Mouse (Mus musculus): ENCODE data around the gene Mpst. TPM values are rescaled to one million over a fixed set of nuclear protein-coding genes. Genes with fewer than 3 reads are reported as not detected.

Mpst gene
- polyA plus RNA-seq, 1 experiment from 2014 or later, result 2.0 TPM

DNA sequence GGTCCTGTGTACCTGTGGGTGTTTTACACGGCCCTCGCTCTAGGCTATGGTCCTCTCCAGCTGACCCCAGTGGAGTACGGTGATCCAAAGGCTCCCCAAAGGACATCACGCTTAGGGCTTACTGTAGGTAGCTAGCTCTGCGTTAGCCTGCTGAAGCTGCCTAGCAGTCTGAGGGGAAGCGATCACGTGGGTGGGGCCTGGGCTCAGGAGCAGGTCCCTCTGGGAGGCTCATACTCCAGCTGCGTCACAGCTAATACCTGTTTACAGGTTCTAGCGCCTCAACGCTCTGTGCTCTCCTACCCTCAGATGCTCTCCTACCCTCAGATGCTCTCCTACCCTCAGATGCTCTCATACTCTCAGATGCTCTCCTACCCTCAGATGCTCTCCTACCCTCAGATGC, 24.7 kb downstream of the Mpst start:
- no peaks in the 10 kb centered on the region for H3K9me3 ChIP-seq
- H3K27me3 ChIP-seq (ENCODE audit: poor library complexity, severe bottlenecking), result peaks cover 17% of the 10 kb centered on the region
- 87% methylated on average over 10 of the region's 10 CpGs for WGBS
- H3K4me1 ChIP-seq, result peaks cover 71% of the 10 kb centered on the region
- DNase-seq (ENCODE audit: extremely low spot score, low spot score), result no peak
- 0 out of 2 replicates have a peak overlapping the region, but pooled peaks have one; percentile 91 for H3K27ac ChIP-seq
- H3K4me3 ChIP-seq, result no peak overlapping the region
- peaks cover 56% of the 10 kb centered on the region for H3K36me3 ChIP-seq (replicated peaks)

GRCm38 (mm10) chr15:78431541-78432121, 25.4 kb downstream of the Mpst start:
- Histone ChIP-seq H3K27ac (no peak overlapping the region), H3K9me3 (no peaks in the 10 kb centered on the region)

GRCm38 (mm10) chr15:78434896-78435520, 28.8 kb downstream of the Mpst start:
- peaks cover 62% of the 10 kb centered on the region for H3K36me3 ChIP-seq (replicated peaks)

More at GRCm38 (mm10) chr15:78431541-78432121, 25.4 kb downstream of the Mpst start:
- no peak for DNase-seq (ENCODE audit: extremely low spot score, low spot score)
- Histone ChIP-seq H3K27me3 (ENCODE audit: poor library complexity, severe bottlenecking) (peaks cover 25% of the 10 kb centered on the region), H3K36me3 (replicated peaks) (peaks cover 62% of the 10 kb centered on the region), H3K4me3 (no peak overlapping the region), H3K4me1 (peaks cover 79% of the 10 kb centered on the region)
- WGBS, result 84% methylated on average over 7 of the region's 7 CpGs

DNA sequence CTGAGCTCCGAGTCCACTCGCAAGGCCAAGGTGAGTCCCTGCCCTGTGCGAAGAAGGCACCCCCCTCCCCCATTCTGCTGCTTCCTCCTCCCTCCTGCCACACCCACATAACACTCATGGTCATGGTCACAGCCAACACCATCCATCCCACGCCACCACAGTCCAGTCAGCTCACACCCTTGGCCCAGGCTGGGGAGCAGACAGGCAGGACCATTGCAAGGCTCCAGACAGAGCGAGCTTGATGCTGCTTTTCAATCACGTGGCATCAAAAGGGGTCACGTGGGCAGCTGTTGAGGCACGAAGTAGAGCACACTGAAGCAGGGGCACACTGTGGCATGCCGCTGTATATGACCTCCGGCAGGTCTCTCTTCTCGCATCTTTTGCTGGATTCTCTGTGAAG, 29.5 kb downstream of the Mpst start:
- H3K9me3 ChIP-seq, result no peaks in the 10 kb centered on the region
- 84% methylated on average over 11 of the region's 11 CpGs for WGBS
- H3K4me3 ChIP-seq, result no peak overlapping the region
- no peak for DNase-seq (ENCODE audit: extremely low spot score, low spot score)
- H3K36me3 ChIP-seq (replicated peaks), result peaks cover 56% of the 10 kb centered on the region
- H3K27ac ChIP-seq, result peak overlapping the region; percentile 83
- H3K27me3 ChIP-seq (ENCODE audit: poor library complexity, severe bottlenecking), result peaks cover 41% of the 10 kb centered on the region
- peaks cover 83% of the 10 kb centered on the region for H3K4me1 ChIP-seq

More at GRCm38 (mm10) chr15:78434896-78435520, 28.8 kb downstream of the Mpst start:
- Histone ChIP-seq H3K4me3 (no peak overlapping the region), H3K9me3 (no peaks in the 10 kb centered on the region), H3K27me3 (ENCODE audit: poor library complexity, severe bottlenecking) (peaks cover 41% of the 10 kb centered on the region), H3K4me1 (peaks cover 85% of the 10 kb centered on the region), H3K27ac (peak overlapping the region; percentile 83)
- DNase-seq (ENCODE audit: extremely low spot score, low spot score), result peak; percentile 59
- WGBS, result 29% methylated on average over 6 of the region's 6 CpGs

- no peaks in the 10 kb centered on the region for H3K9me3 ChIP-seq
- DNase-seq (ENCODE audit: extremely low spot score, low spot score), result peak; percentile 56
- H3K4me1 ChIP-seq, result peaks cover 79% of the 10 kb centered on the region
- peak overlapping the region; percentile 83 for H3K27ac ChIP-seq
- peak overlapping the region; percentile 50 for H3K4me3 ChIP-seq
- H3K27me3 ChIP-seq (ENCODE audit: poor library complexity, severe bottlenecking), result peaks cover 41% of the 10 kb centered on the region
- H3K36me3 ChIP-seq (replicated peaks), result peaks cover 47% of the 10 kb centered on the region
- WGBS, result 7% methylated on average over 32 of the region's 32 CpGs
Observed at GRCm38 (mm10) chr15:78436380-78437192, 30.4 kb downstream of the Mpst start.

- Histone ChIP-seq H3K36me3 (replicated peaks) (peaks cover 38% of the 10 kb centered on the region), H3K9me3 (no peaks in the 10 kb centered on the region), H3K27me3 (ENCODE audit: poor library complexity, severe bottlenecking) (peaks cover 41% of the 10 kb centered on the region), H3K27ac (peak overlapping the region; percentile 83), H3K4me1 (peaks cover 75% of the 10 kb centered on the region), H3K4me3 (peak overlapping the region; percentile 50)
- 11% methylated on average over 23 of the region's 23 CpGs for WGBS
- peak; percentile 35 for DNase-seq (ENCODE audit: extremely low spot score, low spot score)
Observed at GRCm38 (mm10) chr15:78437237-78438017, 31.2 kb downstream of the Mpst start.

DNA sequence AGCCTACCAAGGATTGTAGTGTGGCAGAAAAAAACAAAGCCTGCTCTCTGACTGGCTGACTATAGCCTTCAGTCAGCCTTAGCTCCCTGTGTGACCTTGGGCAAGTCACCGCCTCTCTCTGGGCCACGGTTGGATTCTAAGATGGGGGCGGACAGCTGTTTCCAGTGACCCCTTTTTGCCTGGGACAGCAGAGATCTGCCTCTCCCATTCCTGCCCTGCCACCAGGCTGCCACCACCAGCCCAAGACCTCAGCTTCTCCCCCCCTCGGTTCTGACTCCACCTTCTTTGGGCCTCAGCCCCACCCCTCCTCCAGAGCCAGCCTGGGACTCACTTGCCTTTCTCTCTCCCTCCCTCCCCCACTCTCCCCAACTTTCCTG, 31.8 kb downstream of the Mpst start:
- Histone ChIP-seq H3K27me3 (ENCODE audit: poor library complexity, severe bottlenecking) (peaks cover 41% of the 10 kb centered on the region), H3K9me3 (no peaks in the 10 kb centered on the region), H3K4me1 (peaks cover 72% of the 10 kb centered on the region), H3K36me3 (replicated peaks) (peaks cover 33% of the 10 kb centered on the region), H3K27ac (peak overlapping the region; percentile 83), H3K4me3 (no peak overlapping the region)
- WGBS, result 39% methylated on average over 4 of the region's 4 CpGs
- DNase-seq (ENCODE audit: extremely low spot score, low spot score), result no peak

DNA sequence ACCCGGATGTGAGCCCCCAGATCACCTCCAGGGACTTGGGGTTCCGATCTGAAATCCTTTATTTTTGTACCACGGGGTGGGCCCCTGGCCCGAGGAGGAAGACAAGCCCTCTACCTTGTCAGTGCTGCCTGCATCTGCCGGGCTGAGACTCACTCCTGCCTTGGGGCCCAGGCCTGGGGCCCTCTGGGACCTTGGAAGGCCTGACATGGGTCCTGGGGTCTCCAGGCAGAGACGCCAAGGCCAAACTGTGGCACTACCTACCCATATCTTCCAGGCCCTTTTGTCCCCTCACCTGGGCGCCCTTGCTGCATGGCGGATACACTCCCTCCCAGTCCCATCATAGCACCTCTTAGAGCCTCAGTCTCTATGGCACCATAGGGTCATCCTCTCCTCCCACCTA, 32.3 kb downstream of the Mpst start:
- WGBS, result 49% methylated on average over 8 of the region's 8 CpGs
- Histone ChIP-seq H3K27ac (no peak overlapping the region), H3K4me3 (no peak overlapping the region), H3K4me1 (peaks cover 71% of the 10 kb centered on the region), H3K9me3 (no peaks in the 10 kb centered on the region), H3K36me3 (replicated peaks) (peaks cover 28% of the 10 kb centered on the region), H3K27me3 (ENCODE audit: poor library complexity, severe bottlenecking) (peaks cover 41% of the 10 kb centered on the region)
- DNase-seq (ENCODE audit: extremely low spot score, low spot score), result no peak

DNA sequence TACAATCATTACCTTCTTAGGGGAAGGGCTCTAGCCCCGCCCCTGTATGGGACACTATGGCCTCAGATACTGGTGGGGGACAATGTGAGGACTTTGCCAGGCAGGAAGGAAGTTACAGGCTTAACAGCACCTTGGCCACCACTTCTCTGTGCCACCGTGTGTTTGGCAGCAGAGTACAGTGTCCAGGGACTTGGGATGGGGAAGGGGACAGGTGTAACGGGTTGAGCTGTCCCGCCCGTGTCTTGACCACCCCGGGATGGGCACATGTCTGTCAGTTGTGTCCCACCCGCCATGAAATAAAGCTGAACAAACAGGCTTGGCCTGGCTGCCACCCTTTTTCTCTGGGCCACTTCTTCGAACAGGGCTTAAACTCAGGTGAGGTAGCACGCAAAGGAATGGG, 32.8 kb downstream of the Mpst start:
- Histone ChIP-seq H3K27ac (no peak overlapping the region), H3K4me3 (no peak overlapping the region), H3K9me3 (no peaks in the 10 kb centered on the region), H3K36me3 (replicated peaks) (peaks cover 23% of the 10 kb centered on the region), H3K4me1 (peaks cover 72% of the 10 kb centered on the region), H3K27me3 (ENCODE audit: poor library complexity, severe bottlenecking) (peaks cover 41% of the 10 kb centered on the region)
- no peak for DNase-seq (ENCODE audit: extremely low spot score, low spot score)
- 61% methylated on average over 9 of the region's 9 CpGs for WGBS

GRCm38 (mm10) chr15:78442231-78442630, 36.0 kb downstream of the Mpst start:
- Histone ChIP-seq H3K9me3 (no peaks in the 10 kb centered on the region), H3K4me3 (no peak overlapping the region), H3K36me3 (replicated peaks) (no peaks in the 10 kb centered on the region), H3K27ac (no peak overlapping the region), H3K27me3 (ENCODE audit: poor library complexity, severe bottlenecking) (peaks cover 18% of the 10 kb centered on the region), H3K4me1 (peaks cover 48% of the 10 kb centered on the region)
- DNase-seq (ENCODE audit: extremely low spot score, low spot score), result no peak
- 93% methylated on average over 19 of the region's 19 CpGs for WGBS

- no peak for DNase-seq (ENCODE audit: extremely low spot score, low spot score)
- Histone ChIP-seq H3K27ac (0 out of 2 replicates have a peak overlapping the region, but pooled peaks have one; percentile 40), H3K4me3 (no peak overlapping the region), H3K27me3 (ENCODE audit: poor library complexity, severe bottlenecking) (0 out of 2 replicates have a peak, but pooled peaks cover 2% of the 10 kb centered on the region), H3K36me3 (replicated peaks) (no peaks in the 10 kb centered on the region), H3K4me1 (peaks cover 45% of the 10 kb centered on the region), H3K9me3 (no peaks in the 10 kb centered on the region)
- 65% methylated on average over 6 of the region's 6 CpGs for WGBS
Observed at GRCm38 (mm10) chr15:78443857-78444256, 37.6 kb downstream of the Mpst start.

- no peak for DNase-seq (ENCODE audit: extremely low spot score, low spot score)
- Histone ChIP-seq H3K27ac (peak overlapping the region; percentile 67), H3K27me3 (ENCODE audit: poor library complexity, severe bottlenecking) (no peaks in the 10 kb centered on the region), H3K4me3 (no peak overlapping the region), H3K4me1 (peaks cover 48% of the 10 kb centered on the region), H3K9me3 (no peaks in the 10 kb centered on the region), H3K36me3 (replicated peaks) (no peaks in the 10 kb centered on the region)
- WGBS, result 45% methylated on average over 7 of the region's 7 CpGs
Observed at GRCm38 (mm10) chr15:78447121-78447520, 40.9 kb downstream of the Mpst start.

All from forebrain, embryonic 10.5 days (tissue).